ENCODE assay signal across 11 mouse cellular contexts in the genomic region with DNA sequence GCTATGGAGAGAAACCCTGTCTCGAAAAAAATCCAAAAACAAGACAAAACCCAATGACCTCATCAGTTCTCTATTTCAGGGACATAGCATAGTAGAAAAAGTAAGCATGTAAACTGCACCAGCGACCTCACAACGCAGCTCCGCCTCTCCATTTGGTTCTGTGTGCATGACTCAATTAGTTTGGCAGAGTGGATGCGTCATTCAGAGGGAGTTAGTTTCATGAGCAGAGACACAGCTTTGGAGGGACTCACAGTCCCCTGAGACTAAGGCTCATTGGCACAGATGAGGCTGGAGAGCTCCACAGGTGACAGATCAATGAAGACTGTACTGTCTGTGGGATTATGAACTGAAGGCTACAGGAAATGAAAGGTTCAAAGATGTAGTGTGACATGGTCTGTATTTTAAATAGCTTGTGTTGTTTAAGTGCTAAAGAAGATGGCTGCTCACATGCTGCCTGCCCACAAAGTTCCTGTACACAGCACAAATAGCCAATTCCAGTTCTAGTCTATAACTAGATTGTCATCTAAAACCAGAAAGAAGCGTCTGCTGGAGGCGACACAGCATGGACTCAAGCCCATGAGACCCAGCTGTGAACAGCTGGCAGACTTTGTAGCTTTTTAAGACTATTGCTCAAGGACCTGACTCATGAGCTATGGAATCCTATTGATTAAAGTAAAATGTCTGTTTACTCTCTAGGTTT. TPM values are rescaled to one million over a fixed set of nuclear protein-coding genes. Genes with fewer than 3 reads are reported as not detected.
DNase-seq lines count a peak whose midpoint lies in the region; ATAC-seq lines count a peak whose summit lies in the region.
"Had no signal": no experiment of that assay in that cellular context is flagged by ENCODE, and none has a peak within 500 bp of the region (broad histone marks: within the 10 kb centered on the region; RNA-seq: fewer than 3 reads in every experiment).

No protein-coding gene starts in this region.

- DNase-seq in gastrocnemius, postnatal 25 days: peak; percentile 25
- no peak for DNase-seq in gastrocnemius, postnatal 36 days
- DNase-seq in neural tube, embryonic 10.5 days (ENCODE audit: extremely low spot score, low spot score): no peak
- DNase-seq in heart, embryonic 10.5 days (ENCODE audit: low spot score): peak; percentile 41
- DNase-seq in lung, postnatal 36 days: peak; percentile 53
- DNase-seq in testis, postnatal 14 days (ENCODE audit: low spot score): no peak
- no peak for DNase-seq in embryo, embryonic 11 days
- DNase-seq: kidney, adult 9 months had no signal

- no peak for ATAC-seq in neural tube, embryonic 15.5 days (ENCODE audit: low FRiP score)

- peaks cover 64% of the 10 kb centered on the region for H3K36me3 ChIP-seq in neural tube, embryonic 15.5 days
- peaks cover 99% of the 10 kb centered on the region for H3K36me3 ChIP-seq in heart, embryonic 10.5 days

- no peak overlapping the region for H3K4me2 ChIP-seq in neural tube, embryonic 15.5 days
- H3K4me2 ChIP-seq: neural tube, embryonic 12.5 days had no signal

- H3K4me3 ChIP-seq in neural tube, embryonic 15.5 days (replicated peaks): no peak overlapping the region
- no peak overlapping the region for H3K4me3 ChIP-seq in heart, embryonic 10.5 days
- H3K4me3 ChIP-seq: neural tube, embryonic 12.5 days had no signal

- no peaks in the 10 kb centered on the region for H3K9me3 ChIP-seq in neural tube, embryonic 15.5 days (replicated peaks)
- no peaks in the 10 kb centered on the region for H3K9me3 ChIP-seq in heart, embryonic 10.5 days
- H3K9me3 ChIP-seq: neural tube, embryonic 12.5 days had no signal

- WGBS in neural tube, embryonic 15.5 days: 90% methylated on average over 7 of the region's 7 CpGs
- 90% methylated on average over 7 of the region's 7 CpGs for WGBS in heart, embryonic 10.5 days

- H3K9ac ChIP-seq in neural tube, embryonic 15.5 days (replicated peaks): no peak overlapping the region
- H3K9ac ChIP-seq: liver, embryonic 14.5 days; neural tube, embryonic 12.5 days had no signal

- 0 out of 2 replicates have a peak overlapping the region, but pooled peaks have one; percentile 56 for H3K27ac ChIP-seq in neural tube, embryonic 15.5 days (replicated peaks)
- H3K27ac ChIP-seq in heart, embryonic 10.5 days: no peak overlapping the region
- H3K27ac ChIP-seq: liver, embryonic 14.5 days; neural tube, embryonic 12.5 days had no signal

- H3K4me1 ChIP-seq in neural tube, embryonic 15.5 days: no peaks in the 10 kb centered on the region
- H3K4me1 ChIP-seq in heart, embryonic 10.5 days: no peaks in the 10 kb centered on the region
- H3K4me1 ChIP-seq: neural tube, embryonic 12.5 days had no signal

- intact Hi-C loops in gastrocnemius, postnatal 36 days (cut with DNase I): no loop called here

- H3K27me3 ChIP-seq in neural tube, embryonic 15.5 days (replicated peaks): no peaks in the 10 kb centered on the region
- no peaks in the 10 kb centered on the region for H3K27me3 ChIP-seq in heart, embryonic 10.5 days (ENCODE audit: insufficient read depth, poor library complexity, severe bottlenecking)
- H3K27me3 ChIP-seq: neural tube, embryonic 12.5 days had no signal

RNA-seq across cellular contexts. Expression of gene Ndufc2, which starts 13.5 kb away (rescaled TPM):
- 100 to 1,000 TPM; 322 to 325 TPM for total RNA-seq in gastrocnemius, postnatal 25 days (2021)
- total RNA-seq in gastrocnemius, postnatal 36 days (2021): 100 to 1,000 TPM; 297 to 299 TPM
- polyA plus RNA-seq in neural tube, embryonic 15.5 days (2015; fragmentation: Nextera tagmentation; extraction: Ambion mirVana): 469 and 526 TPM in 2 replicates
- polyA plus RNA-seq in heart, embryonic 10.5 days (2016; fragmentation: Nextera tagmentation; extraction: Ambion mirVana): 380 and 484 TPM in 2 replicates

RNA-seq across cellular contexts. Expression of gene Alg8, which starts 14.8 kb away (rescaled TPM):
- total RNA-seq in gastrocnemius, postnatal 25 days (2021): 1 to 10 TPM; 3.2 to 4.1 TPM
- total RNA-seq in gastrocnemius, postnatal 36 days (2021): 1 to 10 TPM; 3.0 to 3.4 TPM
- polyA plus RNA-seq in neural tube, embryonic 15.5 days (2015; fragmentation: Nextera tagmentation; extraction: Ambion mirVana): 12.8 and 19.4 TPM in 2 replicates
- 47.3 and 53.4 TPM in 2 replicates for polyA plus RNA-seq in heart, embryonic 10.5 days (2016; fragmentation: Nextera tagmentation; extraction: Ambion mirVana)

RNA-seq across cellular contexts. Expression of gene Thrsp, which starts 31.3 kb away (rescaled TPM):
- 10 to 100 TPM; 22.2 to 31.3 TPM for total RNA-seq in gastrocnemius, postnatal 25 days (2021)
- total RNA-seq in gastrocnemius, postnatal 36 days (2021): 10 to 100 TPM; 15.4 to 23.9 TPM
- 1.5 and 2.1 TPM in 2 replicates for polyA plus RNA-seq in neural tube, embryonic 15.5 days (2015; fragmentation: Nextera tagmentation; extraction: Ambion mirVana)
- polyA plus RNA-seq in heart, embryonic 10.5 days (2016; fragmentation: Nextera tagmentation; extraction: Ambion mirVana): 0.43 and 0.51 TPM in 2 replicates

RNA-seq across cellular contexts. Expression of gene Kctd21, which starts 54.1 kb away (rescaled TPM):
- 1 to 10 TPM; 2.9 to 3.8 TPM for total RNA-seq in gastrocnemius, postnatal 25 days (2021)
- 1 to 10 TPM; 2.6 to 3.1 TPM for total RNA-seq in gastrocnemius, postnatal 36 days (2021)
- 6.4 and 6.8 TPM in 2 replicates for polyA plus RNA-seq in neural tube, embryonic 15.5 days (2015; fragmentation: Nextera tagmentation; extraction: Ambion mirVana)
- polyA plus RNA-seq in heart, embryonic 10.5 days (2016; fragmentation: Nextera tagmentation; extraction: Ambion mirVana): 4.1 and 4.6 TPM in 2 replicates

RNA-seq across cellular contexts. Expression of gene Usp35, which starts 54.4 kb away (rescaled TPM):
- 1 to 10 TPM in 1 of 2 experiments, under 1 TPM in 1; 1.00 to 1.2 TPM for total RNA-seq in gastrocnemius, postnatal 25 days (2021)
- total RNA-seq in gastrocnemius, postnatal 36 days (2021): under 1 TPM; 0.74 to 0.94 TPM
- polyA plus RNA-seq in neural tube, embryonic 15.5 days (2015; fragmentation: Nextera tagmentation; extraction: Ambion mirVana): 3.6 and 4.5 TPM in 2 replicates
- 1.1 and 2.3 TPM in 2 replicates for polyA plus RNA-seq in heart, embryonic 10.5 days (2016; fragmentation: Nextera tagmentation; extraction: Ambion mirVana)

Comparison
In these comparisons a context has a peak if more than half of its experiments do, and no peak if none do; other contexts are left out.
1. DNase-seq: peak in gastrocnemius, postnatal 25 days (single experiment), heart, embryonic 10.5 days (single experiment) and lung, postnatal 36 days (single experiment); none in gastrocnemius, postnatal 36 days (0 of 2), neural tube, embryonic 10.5 days (single experiment), testis, postnatal 14 days (single experiment) and embryo, embryonic 11 days (single experiment).